Mouse (Mus musculus): ENCODE results near the gene 1700003E16Rik. TPM values are rescaled to one million over a fixed set of nuclear protein-coding genes. Genes with fewer than 3 reads are reported as not detected.

1700003E16Rik gene
- total RNA-seq (2015; ENCODE audit: low replicate concordance) (not detected in 2 replicates), total RNA-seq (2017; ENCODE audit: low replicate concordance) (not detected in 2 replicates)

DNA sequence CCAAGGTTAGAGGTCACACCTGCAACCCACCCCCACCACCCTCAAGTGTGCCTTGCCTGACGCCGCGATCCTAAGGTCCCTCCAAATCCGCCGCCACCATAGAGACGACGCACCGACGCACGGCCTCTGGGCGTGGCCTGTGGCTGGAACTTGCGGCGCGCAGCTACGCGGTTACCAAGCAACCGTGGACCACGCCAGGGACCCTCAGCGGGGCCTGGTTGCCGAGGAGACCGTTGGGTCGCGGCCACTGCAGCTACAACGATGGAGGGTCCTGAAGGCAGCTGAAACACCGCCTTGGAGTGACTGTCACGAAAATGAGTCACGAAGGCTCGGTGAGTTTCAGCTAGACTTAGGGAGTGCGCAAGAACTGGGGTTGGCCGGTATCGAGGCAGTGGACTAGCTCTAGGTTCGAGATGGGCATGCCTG is at the start of gene 1700003E16Rik, which contains the start of gene Wdr54:
1700003E16Rik (plus strand) TSS at position 146 of the 426 bp plus-strand sequence.
Wdr54 (minus strand) TSS at position 139 of the 426 bp plus-strand sequence.
- 0 out of 2 replicates have a peak, but pooled peaks have one; percentile 28 for ATAC-seq (replicated peaks; ENCODE audit: low FRiP score, poor library complexity, severe bottlenecking)

DNA sequence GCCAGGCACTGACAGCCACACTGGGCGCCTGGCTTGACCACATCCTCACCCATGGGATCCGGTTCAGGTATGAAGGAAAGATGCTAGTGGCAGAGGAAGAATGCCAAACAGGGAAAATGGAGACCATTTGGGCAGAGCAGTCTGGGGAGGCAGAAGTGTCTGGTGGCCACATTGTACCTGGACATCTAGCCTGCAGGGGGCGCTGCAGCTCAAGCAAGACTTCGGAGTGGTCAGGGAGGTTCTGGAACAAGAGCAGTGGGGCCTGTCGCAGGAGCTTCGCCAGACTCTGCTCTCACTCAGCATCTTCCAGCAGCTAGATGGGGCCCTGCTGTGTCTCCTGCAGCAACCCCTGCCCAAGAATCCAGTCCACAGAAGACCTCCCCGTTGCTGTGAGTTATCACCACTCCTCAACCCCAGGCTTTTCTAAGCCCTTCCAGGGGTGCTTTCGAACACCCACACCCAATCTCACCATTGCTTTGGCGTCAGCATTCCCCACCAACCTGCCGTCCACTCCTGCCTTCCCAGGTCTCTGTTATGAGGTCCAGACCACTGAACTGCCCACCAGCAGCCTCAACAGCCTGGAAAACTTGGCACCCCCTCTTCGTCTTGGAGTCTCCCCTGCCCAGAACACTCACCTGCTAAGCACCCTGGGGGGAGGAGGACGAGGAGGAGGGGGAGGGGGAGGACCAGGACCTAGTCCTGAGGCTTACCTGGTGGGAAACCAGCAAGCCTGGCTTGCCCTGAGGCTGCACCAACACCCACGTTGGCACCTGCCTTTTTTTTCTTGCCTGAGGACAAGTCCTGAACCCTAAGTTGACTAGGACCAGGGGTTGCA is 48.4 kb upstream of the 1700003E16Rik start:
- peak; percentile 74 for ATAC-seq (replicated peaks; ENCODE audit: low FRiP score, poor library complexity, severe bottlenecking)

DNA sequence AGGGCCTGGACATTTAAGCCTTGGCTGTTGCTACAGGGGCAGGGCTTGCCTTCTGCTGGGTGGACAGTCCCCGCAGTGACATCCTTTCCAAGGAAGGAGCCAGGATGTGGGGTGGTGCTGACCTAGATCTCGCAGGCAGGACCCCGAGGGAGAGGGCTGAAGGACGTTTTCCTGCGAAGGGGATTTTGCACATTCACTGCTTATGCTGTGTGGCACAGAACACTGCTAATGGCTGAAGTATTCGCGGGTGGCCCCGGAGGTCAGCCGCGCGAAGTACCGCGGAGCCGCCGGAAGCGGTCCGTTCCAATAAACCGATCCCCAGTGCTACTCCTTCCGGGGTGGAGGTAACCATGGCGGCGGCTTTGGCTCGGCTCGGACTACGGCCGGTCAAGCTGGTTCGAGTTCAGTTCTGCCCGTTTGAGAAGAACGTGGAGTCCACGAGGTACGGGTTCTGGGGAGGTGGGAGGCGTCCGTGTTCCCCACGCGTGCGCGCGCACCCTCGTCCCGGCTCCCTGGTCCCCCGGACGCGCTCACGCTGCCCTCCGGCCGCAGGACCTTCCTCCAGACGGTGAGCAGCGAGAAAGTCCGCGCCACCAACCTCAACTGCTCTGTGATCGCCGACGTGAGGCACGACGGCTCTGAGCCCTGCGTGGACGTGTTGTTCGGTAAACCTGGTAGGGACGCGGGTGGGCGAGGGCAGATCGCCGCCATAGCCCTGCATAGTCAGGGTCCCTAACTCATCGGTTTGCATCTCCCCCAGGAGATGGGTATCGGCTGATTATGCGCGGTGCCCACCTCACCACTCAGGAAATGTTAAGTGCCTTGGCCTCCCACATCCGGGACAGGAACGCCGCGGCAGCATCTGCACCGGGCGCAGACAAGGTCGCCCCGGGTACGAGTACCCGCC is 47.2 kb upstream of the 1700003E16Rik start, which contains the start of gene Mrpl53:
Mrpl53 (plus strand) TSS at position 279 of the 907 bp plus-strand sequence.
- peak; percentile 76 for ATAC-seq (replicated peaks; ENCODE audit: low FRiP score, poor library complexity, severe bottlenecking)

DNA sequence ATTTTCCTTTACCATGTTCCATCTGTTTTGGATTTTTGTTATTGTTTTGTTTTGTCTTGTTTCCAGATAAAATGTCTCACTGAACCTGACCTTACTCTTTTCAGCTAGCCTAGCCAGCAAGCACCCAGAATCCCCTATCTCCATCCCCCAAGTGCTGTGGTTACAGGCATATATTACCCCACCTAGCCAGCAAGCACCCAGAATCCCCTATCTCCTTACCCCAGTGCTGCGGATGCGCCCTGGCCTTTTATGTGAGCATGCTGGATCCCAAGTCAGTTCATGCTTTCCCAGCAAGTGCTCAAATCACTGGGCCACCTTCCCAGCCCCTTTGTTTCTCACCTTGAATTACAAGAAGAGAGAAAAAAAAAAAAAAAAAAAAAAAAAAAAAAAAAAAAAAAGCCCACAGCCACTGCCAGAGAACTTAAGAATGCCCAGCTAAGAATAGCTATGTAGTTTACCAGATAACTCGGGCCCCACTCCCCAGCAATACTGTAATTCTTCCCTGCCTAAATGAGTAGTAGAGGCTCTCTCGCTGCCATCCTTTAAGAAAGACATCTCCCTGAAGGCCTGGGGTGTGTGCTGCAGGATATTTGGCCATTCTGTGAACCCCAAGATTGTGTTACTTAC is 44.6 kb upstream of the 1700003E16Rik start:
- no peak for ATAC-seq (replicated peaks; ENCODE audit: low FRiP score, poor library complexity, severe bottlenecking)

DNA sequence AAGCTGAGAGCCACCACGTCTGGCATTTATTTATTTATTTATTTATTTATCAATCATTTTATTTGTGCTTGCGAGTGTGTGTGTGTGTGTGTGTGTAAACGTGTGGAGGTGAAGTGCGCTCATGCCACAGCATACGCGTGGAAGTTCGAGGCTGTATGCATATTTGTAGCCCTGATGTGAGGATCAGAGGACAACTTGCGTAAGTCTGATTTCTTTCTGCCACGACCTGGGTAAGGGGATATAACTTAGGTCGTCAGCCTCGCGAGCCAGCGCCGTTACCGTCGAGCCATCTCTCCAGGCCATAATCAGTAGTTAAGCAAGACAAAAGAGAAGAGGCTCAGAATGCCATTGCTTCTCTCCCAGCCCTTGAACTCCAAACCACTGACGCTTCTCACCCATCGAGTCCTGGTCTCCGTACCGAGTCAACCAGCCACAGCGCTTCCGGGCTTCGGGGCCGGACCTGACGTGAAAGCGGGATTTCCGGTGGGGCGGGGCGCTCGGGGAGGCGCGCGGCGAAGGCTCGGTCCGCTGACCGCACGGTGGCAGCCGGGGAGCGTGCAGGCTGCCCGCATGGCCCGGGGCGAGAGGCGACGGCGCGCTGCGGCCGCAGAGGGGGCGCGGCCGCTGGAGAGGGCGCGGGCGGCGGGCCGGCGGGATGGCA is 41.1 kb upstream of the 1700003E16Rik start, which contains the start of gene Mogs:
Mogs (plus strand) TSS at position 486 of the 661 bp plus-strand sequence.
- ATAC-seq (replicated peaks; ENCODE audit: low FRiP score, poor library complexity, severe bottlenecking), result peak; percentile 92

DNA sequence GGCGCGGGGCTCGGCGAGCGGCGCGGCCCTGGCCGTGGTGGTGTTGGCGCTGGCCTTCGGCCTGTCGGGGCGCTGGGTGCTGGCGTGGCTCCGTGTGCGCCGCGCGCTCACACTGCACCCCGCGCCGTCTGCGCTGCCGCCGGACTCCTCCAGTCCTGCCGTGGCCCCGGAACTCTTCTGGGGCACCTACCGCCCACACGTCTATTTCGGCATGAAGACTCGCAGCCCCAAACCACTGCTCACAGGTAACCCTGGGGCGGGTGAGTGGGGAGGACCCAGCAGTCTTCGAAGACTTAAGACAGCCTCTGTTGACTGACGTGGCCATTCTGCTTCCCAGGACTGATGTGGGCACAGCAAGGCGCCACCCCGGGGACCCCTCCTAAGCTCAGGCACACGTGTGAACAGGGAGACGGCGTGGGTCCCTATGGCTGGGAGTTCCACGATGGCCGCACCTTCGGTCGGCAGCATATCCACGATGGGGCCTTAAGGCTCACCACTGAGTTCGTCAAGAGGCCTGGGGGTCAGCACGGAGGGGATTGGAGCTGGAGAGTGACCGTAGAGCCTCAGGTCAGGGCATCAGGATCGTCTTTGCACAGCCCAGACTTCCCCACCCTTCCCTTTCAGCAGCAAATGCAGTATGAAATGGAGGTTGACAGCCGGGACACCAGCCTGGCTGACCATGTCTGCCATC is 40.4 kb upstream of the 1700003E16Rik start:
- ATAC-seq (replicated peaks; ENCODE audit: low FRiP score, poor library complexity, severe bottlenecking), result peak; percentile 11; the same call in 1 of the 2 replicates

DNA sequence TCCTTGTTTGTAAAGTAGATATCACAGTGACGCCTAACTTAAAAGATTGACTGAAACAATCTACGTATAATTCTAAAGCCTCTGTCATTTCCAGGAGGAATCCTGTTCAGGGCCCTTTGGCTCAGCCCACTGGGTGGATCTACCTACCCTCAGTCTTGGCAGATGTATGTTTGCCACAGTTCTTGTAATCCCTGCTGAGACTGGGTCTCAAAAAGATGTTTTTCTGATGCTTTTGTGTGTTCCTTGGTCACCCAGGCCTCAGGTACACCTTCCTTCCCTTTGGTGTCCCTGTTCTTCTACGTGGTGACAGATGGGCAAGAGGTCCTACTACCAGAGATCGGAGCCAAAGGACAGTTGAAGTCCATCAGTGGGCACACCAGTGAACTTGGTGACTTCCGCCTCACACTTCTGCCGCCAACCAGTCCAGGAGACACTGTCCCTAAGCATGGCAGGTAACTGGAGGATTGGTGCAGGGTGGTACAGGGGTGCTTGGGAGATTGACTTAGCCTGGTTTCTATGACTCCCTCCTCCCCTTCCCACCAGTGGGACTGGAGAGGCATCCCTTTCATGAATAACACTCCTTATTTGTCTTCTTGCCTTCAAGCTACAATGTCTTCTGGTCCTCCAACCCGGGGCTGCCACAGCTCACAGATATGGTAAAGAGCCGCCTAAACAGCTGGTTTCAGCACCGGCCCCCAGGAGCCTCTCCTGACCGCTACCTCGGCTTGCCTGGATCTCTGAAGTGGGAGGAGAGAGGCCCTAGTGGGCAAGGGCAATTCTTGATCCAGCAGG is 39.6 kb upstream of the 1700003E16Rik start:
- ATAC-seq (replicated peaks; ENCODE audit: low FRiP score, poor library complexity, severe bottlenecking), result no peak

DNA sequence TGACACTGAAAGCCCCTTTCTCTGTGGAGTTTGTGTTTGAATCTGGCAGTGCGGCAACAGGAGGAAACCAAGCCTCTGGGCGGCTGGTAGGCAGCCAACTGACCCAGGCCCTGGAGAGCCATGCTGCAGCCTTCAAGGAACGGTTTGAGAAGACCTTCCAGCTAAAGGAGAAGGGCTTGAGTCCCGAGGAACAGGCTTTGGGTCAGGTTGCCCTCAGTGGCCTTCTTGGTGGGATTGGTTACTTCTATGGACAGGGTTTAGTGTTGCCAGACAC is 39.1 kb upstream of the 1700003E16Rik start:
- ATAC-seq (replicated peaks; ENCODE audit: low FRiP score, poor library complexity, severe bottlenecking), result no peak

DNA sequence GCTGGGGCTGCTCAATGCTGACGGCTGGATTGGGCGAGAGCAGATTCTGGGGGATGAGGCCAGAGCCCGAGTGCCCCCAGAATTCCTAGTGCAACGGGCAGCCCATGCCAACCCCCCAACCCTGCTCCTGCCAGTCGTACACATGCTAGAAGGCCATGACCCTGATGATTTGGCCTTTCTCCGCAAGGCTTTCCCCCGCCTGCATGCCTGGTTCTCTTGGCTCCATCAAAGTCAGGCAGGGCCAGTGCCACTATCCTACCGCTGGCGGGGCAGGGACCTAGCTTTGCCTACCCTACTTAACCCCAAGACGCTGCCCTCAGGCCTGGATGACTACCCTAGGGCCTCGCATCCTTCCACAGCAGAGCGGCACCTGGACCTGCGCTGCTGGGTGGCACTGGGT is 38.6 kb upstream of the 1700003E16Rik start:
- no peak for ATAC-seq (replicated peaks; ENCODE audit: low FRiP score, poor library complexity, severe bottlenecking)

DNA sequence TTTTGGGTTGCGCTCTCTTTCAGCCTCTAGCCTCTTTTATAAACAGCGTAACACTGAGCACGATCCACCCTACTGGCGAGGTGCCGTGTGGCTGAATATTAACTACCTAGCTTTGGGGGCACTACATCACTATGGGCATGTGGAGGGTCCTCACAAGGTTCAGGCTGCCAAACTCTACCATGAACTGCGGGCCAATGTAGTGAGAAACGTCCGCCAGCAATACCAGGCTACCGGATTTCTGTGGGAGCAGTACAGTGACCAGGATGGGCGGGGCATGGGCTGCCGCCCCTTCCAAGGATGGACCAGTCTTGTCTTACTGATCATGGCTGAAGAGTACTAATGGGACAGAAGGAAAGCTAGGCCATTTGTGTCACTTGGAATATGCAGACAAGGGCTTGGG is 37.8 kb upstream of the 1700003E16Rik start:
- no peak for ATAC-seq (replicated peaks; ENCODE audit: low FRiP score, poor library complexity, severe bottlenecking)

DNA sequence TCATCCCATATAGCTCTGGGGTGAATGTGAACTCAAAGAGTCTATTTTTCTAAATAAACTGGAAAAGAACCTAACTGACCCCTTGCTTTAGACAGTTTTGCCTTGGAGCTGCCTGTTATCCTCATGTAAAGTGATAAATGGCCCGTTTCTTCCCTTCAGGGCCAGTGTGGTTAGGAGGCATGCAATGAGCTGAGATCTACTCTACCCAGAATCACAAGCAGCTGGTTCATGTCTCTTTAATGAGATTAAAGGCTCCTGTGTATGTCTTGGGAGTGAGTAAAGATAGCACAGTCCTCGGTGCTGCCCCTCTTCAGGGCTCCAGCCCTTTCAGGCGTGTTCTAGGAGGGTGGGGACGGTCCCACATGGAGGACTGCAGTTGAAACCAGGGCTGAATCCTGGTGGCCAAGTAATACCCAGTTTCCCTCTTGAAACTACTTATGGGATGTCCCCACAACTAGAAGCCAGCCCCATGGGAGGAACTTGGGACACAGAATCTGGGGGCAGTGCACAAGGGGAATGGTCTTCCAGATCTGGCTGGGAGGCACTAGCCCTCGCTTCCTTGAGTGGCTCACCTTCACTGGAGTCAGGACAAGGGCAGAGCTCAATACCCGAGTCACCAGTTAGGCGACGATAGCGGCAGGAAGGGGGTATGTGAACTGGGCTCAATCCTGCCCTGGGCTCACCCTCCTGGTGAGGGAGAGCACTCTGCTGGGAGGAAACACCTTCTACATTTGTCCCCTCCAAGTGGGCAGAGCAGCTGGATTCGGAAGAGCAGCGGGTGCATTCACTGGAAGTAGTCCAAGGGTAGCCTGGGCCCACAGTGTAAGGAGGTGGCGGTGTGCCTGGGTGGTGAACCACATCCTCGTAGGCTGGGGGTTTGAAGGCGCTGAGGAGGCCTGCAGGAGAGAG is 37.1 kb upstream of the 1700003E16Rik start:
- no peak for ATAC-seq (replicated peaks; ENCODE audit: low FRiP score, poor library complexity, severe bottlenecking)

DNA sequence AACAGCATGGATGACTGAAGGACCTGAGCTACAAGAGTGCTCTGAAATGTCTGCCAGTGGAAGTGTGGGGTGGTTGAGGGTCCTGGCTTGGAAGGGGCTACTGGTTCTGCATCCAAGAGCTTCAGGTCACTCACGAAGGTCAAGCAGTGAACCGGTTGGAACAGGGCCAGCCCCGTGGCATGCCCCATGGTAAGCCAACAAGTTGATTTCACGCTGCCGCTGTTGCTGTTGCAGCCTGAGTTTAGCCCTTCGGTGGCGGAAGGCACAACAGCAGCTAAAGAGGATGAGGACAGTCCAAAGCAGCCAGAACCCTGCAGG is 36.5 kb upstream of the 1700003E16Rik start:
- ATAC-seq (replicated peaks; ENCODE audit: low FRiP score, poor library complexity, severe bottlenecking), result no peak

DNA sequence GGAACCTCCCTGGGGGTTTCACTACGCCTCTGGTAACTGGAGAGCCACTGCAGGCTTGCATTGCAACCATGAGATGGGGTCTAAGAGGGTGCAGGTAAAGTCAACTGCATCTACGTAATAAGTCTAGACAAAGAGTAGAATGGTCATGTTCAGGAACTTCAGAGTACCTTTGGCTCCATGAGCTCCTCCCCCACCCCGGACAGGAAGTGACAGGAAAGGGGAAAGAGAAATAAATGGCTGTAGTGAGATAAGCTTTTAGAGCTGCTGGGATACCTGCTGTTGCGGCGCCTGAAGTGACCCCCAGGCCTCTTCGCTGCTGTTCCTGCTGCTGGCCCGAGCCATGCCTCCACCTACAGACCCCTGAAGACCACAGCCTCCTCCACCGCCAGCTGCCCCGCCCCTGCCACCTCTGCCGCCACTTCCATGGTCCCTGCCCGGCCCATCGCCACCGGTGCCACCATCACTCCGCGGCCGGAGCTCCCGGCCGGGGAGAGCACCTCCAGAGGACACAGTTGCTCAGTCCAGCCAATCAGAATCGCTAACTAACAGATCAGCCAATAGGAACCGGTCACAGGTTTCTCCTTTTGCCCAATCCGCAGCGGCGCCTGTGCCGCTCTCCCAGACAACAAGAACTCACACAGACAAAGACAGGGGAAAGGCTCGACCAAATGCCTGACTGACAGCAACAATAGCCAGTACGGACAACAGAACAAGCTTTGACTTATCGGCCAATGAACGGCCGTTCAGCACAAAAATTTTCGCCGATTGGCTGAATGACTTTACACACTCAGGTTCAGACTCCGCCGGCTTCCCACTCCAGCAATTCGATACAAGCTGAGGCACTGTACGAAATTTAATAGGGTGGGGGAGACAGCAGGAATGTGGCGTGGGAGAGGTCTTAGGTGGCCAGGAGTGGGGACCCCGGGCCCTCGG is 35.0 kb upstream of the 1700003E16Rik start, which contains the start of gene Wbp1:
Wbp1 (minus strand) TSS at position 630 of the 933 bp plus-strand sequence.
- ATAC-seq (replicated peaks; ENCODE audit: low FRiP score, poor library complexity, severe bottlenecking), result peak; percentile 81

DNA sequence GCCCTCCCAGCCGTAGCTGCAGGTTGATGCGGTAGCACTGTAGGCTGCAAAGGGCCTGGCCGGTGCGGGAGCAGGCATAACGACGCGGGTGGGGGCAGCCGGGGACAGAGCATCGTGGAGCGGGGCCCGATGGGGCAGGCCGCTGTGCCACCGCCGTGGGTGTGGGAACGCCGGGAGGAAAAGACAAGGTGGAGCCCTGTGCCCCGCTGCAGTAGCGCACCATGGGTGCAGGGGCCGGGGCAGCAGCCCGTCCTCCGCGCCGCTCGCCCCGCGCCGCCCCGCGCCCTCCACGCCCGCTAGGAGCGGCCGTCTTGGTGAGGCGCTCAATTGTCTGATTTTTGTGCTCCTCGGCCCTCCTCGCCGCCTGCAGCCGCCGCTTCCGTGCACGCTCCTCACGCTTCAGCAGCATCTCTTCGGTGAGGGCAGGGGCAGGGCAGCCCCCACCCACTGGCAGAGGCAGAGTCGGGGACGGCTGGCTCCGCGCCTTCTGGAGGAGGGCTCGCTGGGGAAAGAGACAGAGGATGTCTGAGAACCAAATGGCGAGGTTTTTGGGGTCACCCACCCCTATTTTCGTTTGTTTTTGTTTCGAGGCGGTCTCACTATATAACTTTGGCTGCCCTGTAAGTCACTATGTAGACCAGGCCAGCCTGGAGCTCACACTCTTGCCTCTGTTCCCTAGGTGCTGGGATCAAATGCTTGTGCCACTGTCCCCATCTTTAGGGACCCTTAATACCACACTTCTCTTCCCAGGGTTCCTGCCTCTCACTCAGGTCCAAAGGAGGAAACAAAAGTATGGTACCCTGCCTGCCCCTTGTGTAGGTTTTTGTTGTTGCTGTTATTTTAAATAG is 34.1 kb upstream of the 1700003E16Rik start:
- ATAC-seq (replicated peaks; ENCODE audit: low FRiP score, poor library complexity, severe bottlenecking), result peak; percentile 27

DNA sequence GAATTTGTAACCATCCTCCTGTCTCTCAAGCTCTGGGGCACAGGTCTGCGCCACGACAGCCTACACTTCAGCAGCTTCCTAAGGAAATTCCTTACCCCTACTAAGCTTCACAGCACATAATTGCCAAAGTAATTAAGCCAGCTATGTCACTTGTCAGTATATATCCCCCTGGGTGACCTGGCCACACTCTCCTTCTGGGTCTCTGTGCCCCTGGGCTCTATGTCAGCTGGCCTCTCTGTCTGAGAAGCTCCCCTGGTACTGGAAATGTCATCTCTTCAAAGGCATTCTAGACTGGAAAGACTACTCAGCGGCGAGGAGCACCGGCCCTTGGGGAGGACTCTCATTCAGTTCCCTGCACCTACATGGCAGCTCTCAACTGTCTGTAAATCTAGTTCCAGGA is 33.2 kb upstream of the 1700003E16Rik start:
- ATAC-seq (replicated peaks; ENCODE audit: low FRiP score, poor library complexity, severe bottlenecking), result no peak
